Mouse (Mus musculus) lung, embryonic 16.5 days (tissue): Measurements from ENCODE around the gene Hrnr. TPM values are rescaled to one million over a fixed set of nuclear protein-coding genes. Genes with fewer than 3 reads are reported as not detected.

ENCODE experiments used
- polyA plus RNA-seq: library from polyadenylated mRNA; unstranded; fragments of >200 nt; fragmentation: Nextera tagmentation; extraction: Ambion mirVana; gene quantifications from 2 replicates; pipeline ENCODE4 v1.2.1, GENCODE M21; 2015

Gene Hrnr
- polyA plus RNA-seq, 1 experiment from 2014 or later, result 0.01 TPM

Other genes starting within 250 kb of the Hrnr start
- not detected in 2 replicates for gene Crnn, start 175.0 kb upstream of the Hrnr start, polyA plus RNA-seq
- not detected in 2 replicates for gene Flg2, start 122.5 kb upstream of the Hrnr start, polyA plus RNA-seq
- not detected in 2 replicates for gene Flg, start 46.2 kb upstream of the Hrnr start, polyA plus RNA-seq
- gene Rptn, start 74.0 kb downstream of the Hrnr start, polyA plus RNA-seq, result 0.10 TPM in 1 of 2 replicates, not detected in the other
- gene Tchh, start 122.6 kb downstream of the Hrnr start, polyA plus RNA-seq, result 4.8 and 4.9 TPM in 2 replicates
- not detected in 2 replicates for gene Tchhl1, start 149.0 kb downstream of the Hrnr start, polyA plus RNA-seq
- gene S100a11, start 200.7 kb downstream of the Hrnr start, polyA plus RNA-seq, result 1,535 and 1,592 TPM in 2 replicates
- 320 and 322 TPM in 2 replicates for gene S100a10, start 235.3 kb downstream of the Hrnr start, polyA plus RNA-seq